Mouse (Mus musculus): ENCODE results near the gene Timd4. TPM values are rescaled to one million over a fixed set of nuclear protein-coding genes. Genes with fewer than 3 reads are reported as not detected.

The Timd4 gene
- polyA plus RNA-seq (2016; fragmentation: Nextera tagmentation; extraction: Ambion mirVana), result 0.23 TPM in 1 of 2 replicates, not detected in the other

DNA sequence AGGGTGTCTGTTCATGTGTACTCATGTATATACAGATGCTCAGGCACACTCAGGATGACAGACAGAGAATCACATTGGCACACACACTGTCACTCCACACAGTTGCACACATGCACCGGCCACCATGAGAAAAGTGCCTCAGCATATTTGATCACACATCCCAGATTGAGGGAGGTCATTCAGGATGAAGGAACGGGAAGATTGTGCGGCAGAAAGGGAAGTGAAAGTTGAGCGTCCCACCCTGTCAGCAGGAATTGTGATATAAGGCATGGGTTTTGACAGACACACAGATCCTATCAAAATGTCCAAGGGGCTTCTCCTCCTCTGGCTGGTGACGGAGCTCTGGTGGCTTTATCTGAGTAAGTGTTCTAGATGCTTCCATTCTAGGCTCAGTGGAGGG lies at the start of gene Timd4:
Timd4 (plus strand) TSS at position 290 of the 400 bp plus-strand sequence.
- H3K27me3 ChIP-seq (replicated peaks), result no peaks in the 10 kb centered on the region
- 62% methylated on average over 5 of the region's 5 CpGs for WGBS
- ATAC-seq (ENCODE audit: insufficient number of reproducible peaks, low FRiP score), result no peak
- H3K9ac ChIP-seq, result no peak within 1 kb of the TSS
- H3K4me3 ChIP-seq, result no peak within 1 kb of the TSS
- no peaks in the 10 kb centered on the region for H3K36me3 ChIP-seq
- H3K4me2 ChIP-seq, result no peak within 1 kb of the TSS
- no peaks in the 10 kb centered on the region for H3K4me1 ChIP-seq (replicated peaks)
- H3K9me3 ChIP-seq (replicated peaks), result 0 out of 2 replicates have a peak, but pooled peaks cover 3% of the 10 kb centered on the region
- no peak within 1 kb of the TSS for H3K27ac ChIP-seq (ENCODE audit: poor library complexity, severe bottlenecking)

DNA sequence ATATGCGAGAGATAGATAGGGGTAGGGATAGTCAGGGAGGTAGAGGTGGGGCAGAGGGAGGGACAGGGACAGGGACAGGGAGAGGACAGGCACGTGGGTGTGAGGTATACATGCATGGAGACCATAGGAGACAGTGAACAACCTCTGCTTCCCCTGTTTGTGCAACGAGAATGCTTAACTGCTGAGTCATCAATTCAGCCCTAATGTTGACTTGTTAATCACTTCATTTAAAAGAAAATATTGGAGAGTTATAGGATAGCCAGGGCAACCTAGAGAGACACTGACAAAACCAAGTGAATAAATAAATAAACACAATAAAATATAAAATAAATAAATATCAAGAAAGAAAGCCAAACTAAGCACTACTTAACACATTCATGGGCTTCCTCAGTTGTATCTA lies 33.7 kb upstream of the Timd4 start:
- no peak for ATAC-seq (ENCODE audit: insufficient number of reproducible peaks, low FRiP score)
- H3K4me2 ChIP-seq, result no peak overlapping the region
- WGBS, result 69% methylated on average over 3 of the region's 3 CpGs
- H3K4me1 ChIP-seq (replicated peaks), result no peaks in the 10 kb centered on the region
- no peak overlapping the region for H3K9ac ChIP-seq
- no peaks in the 10 kb centered on the region for H3K27me3 ChIP-seq (replicated peaks)
- H3K36me3 ChIP-seq, result no peaks in the 10 kb centered on the region
- no peaks in the 10 kb centered on the region for H3K9me3 ChIP-seq (replicated peaks)
- H3K27ac ChIP-seq (ENCODE audit: poor library complexity, severe bottlenecking), result no peak overlapping the region
- H3K4me3 ChIP-seq, result no peak overlapping the region

DNA sequence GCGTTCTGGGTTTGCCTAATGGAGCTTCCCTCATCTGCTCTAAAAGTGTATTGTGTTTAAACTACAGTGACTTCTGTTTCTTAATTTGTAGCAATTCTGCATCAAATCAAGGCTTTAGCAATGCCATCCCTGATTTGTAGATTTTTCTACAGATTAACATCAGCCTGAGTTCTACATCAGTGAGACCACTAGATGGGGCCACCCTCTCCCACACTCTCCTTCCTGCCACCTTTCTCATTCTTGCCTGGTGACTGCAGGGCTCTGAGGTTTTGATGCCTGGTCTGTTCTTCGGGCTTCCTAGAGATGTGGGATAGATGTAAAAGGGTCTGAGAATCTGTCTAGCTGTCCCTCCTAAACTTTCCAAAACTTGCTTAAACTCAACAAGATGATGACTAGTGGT lies 30.8 kb upstream of the Timd4 start:
- no peak for ATAC-seq (ENCODE audit: insufficient number of reproducible peaks, low FRiP score)
- WGBS, result 72% methylated on average over 2 of the region's 2 CpGs
- Histone ChIP-seq H3K27me3 (replicated peaks) (no peaks in the 10 kb centered on the region), H3K27ac (ENCODE audit: poor library complexity, severe bottlenecking) (no peak overlapping the region), H3K9me3 (replicated peaks) (no peaks in the 10 kb centered on the region), H3K9ac (no peak overlapping the region), H3K4me1 (replicated peaks) (no peaks in the 10 kb centered on the region), H3K36me3 (no peaks in the 10 kb centered on the region), H3K4me3 (no peak overlapping the region), H3K4me2 (no peak overlapping the region)

DNA sequence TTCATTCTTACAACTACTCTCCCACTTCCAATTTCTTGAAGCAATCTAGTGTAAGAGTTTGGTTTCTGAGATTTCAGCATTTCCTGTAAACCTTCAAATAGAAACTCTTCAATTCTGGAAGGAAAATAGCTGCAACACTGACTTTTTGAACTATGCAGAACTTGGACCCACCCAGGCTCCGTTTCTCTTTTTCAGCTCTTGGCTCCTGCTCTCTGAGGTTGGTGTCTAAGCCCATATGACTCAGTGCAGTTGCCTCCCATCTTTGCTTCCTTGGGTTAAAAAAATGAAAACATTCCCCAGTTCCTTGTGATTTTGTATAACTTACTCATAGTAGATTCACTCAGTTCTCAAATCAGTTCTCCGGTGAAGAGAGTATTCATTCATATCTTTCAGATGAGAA lies 6.2 kb upstream of the Timd4 start:
- Histone ChIP-seq H3K4me3 (no peak overlapping the region), H3K4me2 (no peak overlapping the region), H3K9me3 (replicated peaks) (0 out of 2 replicates have a peak, but pooled peaks cover 3% of the 10 kb centered on the region), H3K4me1 (replicated peaks) (no peaks in the 10 kb centered on the region), H3K27ac (ENCODE audit: poor library complexity, severe bottlenecking) (no peak overlapping the region), H3K27me3 (replicated peaks) (no peaks in the 10 kb centered on the region), H3K9ac (no peak overlapping the region), H3K36me3 (no peaks in the 10 kb centered on the region)
- ATAC-seq (ENCODE audit: insufficient number of reproducible peaks, low FRiP score), result no peak
- WGBS, result 72% methylated on average over 2 of the region's 2 CpGs

DNA sequence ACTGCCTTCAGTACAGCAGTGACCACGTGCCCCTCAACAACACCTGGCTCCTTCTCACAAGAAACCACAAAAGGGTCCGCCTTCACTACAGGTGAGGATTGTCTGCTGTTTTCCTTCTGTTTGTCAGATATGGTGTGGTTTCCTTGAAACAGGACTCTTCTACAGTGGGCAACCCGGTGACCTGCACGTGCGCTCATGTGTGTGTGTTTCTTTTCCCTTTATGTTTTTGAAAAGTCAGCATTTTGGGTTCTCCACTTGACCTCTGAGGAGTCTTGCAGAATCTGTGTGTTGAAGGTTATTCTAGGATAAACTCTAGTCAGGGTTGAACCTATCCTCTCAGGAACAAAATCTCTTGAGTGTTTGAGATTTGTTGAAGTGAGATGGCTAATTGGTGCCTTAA lies 7.1 kb downstream of the Timd4 start:
- no peak overlapping the region for H3K4me3 ChIP-seq
- no peaks in the 10 kb centered on the region for H3K27me3 ChIP-seq (replicated peaks)
- no peak for ATAC-seq (ENCODE audit: insufficient number of reproducible peaks, low FRiP score)
- no peaks in the 10 kb centered on the region for H3K36me3 ChIP-seq
- H3K4me2 ChIP-seq, result no peak overlapping the region
- no peak overlapping the region for H3K9ac ChIP-seq
- H3K27ac ChIP-seq (ENCODE audit: poor library complexity, severe bottlenecking), result no peak overlapping the region
- WGBS, result 81% methylated on average over 5 of the region's 5 CpGs
- H3K4me1 ChIP-seq (replicated peaks), result no peaks in the 10 kb centered on the region
- H3K9me3 ChIP-seq (replicated peaks), result no peaks in the 10 kb centered on the region

DNA sequence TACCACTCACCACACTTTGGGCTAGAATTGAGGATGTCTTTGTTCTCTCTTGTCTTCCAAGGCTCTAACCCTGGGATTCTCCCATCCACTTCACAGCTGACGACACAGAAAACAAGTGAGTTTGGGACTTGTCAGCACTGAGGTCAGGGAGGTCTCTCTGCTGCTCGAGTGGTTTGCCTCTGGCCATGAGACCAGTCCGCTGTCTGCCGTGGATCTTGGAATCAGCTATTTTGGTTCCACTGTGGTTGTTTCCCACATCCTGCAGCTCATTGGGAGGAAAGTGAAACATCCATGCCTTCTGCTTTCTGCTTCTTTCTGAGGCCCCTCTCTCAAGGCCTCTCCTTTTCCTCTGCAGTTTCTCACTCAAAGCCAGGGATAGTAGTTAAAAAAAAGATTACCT lies 9.3 kb downstream of the Timd4 start:
- no peak for ATAC-seq (ENCODE audit: insufficient number of reproducible peaks, low FRiP score)
- Histone ChIP-seq H3K4me3 (no peak overlapping the region), H3K27me3 (replicated peaks) (no peaks in the 10 kb centered on the region), H3K27ac (ENCODE audit: poor library complexity, severe bottlenecking) (no peak overlapping the region), H3K9ac (no peak overlapping the region), H3K4me1 (replicated peaks) (no peaks in the 10 kb centered on the region), H3K36me3 (no peaks in the 10 kb centered on the region), H3K4me2 (no peak overlapping the region), H3K9me3 (replicated peaks) (no peaks in the 10 kb centered on the region)
- WGBS, result 34% methylated on average over 4 of the region's 4 CpGs

DNA sequence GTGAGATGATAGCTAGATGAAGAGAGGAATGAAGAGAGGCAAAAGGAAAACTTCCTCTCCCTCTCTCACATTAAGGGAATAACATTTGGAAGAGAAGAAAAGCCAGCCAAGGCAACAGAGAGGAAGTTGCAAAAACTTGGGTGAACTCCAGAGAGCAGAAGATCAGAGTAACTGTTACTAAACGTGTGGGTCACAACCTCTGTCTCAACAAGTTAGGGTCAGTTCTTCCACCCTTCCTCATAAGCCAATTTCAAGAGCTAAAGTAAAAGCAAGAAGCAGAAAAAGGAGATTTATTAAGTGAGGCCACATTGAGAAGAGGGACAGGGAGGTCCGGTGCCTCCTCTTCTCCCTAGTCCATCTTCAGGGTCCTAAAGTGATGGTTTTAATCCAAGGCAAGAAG lies 19.7 kb downstream of the Timd4 start:
- Histone ChIP-seq H3K27ac (ENCODE audit: poor library complexity, severe bottlenecking) (no peak overlapping the region), H3K9me3 (replicated peaks) (no peaks in the 10 kb centered on the region), H3K9ac (no peak overlapping the region), H3K36me3 (no peaks in the 10 kb centered on the region), H3K4me2 (no peak overlapping the region), H3K4me1 (replicated peaks) (0 out of 2 replicates have a peak, but pooled peaks cover 5% of the 10 kb centered on the region), H3K4me3 (no peak overlapping the region), H3K27me3 (replicated peaks) (no peaks in the 10 kb centered on the region)
- 71% methylated on average over 2 of the region's 2 CpGs for WGBS
- ATAC-seq (ENCODE audit: insufficient number of reproducible peaks, low FRiP score), result no peak

DNA sequence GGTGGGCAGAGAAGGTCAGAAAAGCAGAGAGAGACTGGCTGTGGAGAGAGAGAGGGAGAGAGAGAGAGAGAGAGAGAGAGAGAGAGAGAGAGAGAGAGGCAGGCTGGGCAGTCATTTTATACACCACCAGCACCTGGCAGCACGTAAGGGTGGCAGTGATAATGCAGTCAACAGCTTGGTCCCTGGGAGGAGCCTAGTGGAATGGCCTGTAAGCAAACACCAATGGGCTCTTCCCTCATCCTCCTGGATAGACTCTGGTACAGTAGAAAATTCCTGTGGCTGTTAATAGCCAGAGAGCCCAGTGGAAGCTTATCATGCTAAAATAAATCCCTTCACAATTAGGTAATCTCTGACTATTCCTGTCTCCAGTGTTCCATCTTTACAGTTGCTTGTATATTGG lies 24.5 kb downstream of the Timd4 start:
- Histone ChIP-seq H3K27me3 (replicated peaks) (no peaks in the 10 kb centered on the region), H3K9ac (no peak overlapping the region), H3K4me1 (replicated peaks) (0 out of 2 replicates have a peak, but pooled peaks cover 5% of the 10 kb centered on the region), H3K4me2 (no peak overlapping the region), H3K4me3 (no peak overlapping the region), H3K27ac (ENCODE audit: poor library complexity, severe bottlenecking) (no peak overlapping the region), H3K36me3 (no peaks in the 10 kb centered on the region), H3K9me3 (replicated peaks) (no peaks in the 10 kb centered on the region)
- no peak for ATAC-seq (ENCODE audit: insufficient number of reproducible peaks, low FRiP score)
- WGBS, result 38% methylated on average over 1 of the region's 1 CpGs

DNA sequence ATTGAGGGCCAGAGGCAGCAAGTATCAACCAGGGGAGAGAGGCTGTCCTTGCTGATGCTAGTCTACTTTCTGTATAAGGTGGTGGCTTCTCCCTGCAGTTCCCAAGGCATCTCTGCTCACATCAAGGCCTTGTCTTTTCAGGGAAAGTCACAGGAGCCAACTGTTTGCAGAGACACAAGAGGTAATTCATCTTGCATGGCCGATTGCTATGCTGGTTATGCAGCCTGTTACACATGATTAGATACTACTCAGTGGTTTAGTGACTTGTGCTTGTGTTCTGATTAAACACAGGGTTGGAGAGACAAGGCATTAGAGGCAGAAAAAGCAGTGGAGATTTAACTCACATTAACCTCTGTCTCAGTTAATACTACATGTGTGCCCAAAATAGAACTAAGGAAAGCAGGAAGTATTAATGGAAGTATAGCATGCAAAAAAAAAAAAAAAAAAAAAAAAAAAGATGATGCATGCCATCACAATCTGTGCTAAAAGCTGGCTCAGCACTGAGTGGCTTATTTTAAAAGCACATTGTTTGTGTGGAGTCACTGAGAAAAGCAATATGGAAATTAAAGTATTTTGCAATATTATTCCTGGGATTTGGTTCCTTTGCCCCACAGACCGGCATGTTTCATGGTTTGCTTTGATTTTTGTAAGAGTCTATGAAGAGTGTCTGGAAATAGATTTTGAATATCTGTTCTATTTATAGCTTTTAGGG lies 31.6 kb downstream of the Timd4 start:
- Histone ChIP-seq H3K9me3 (replicated peaks) (no peaks in the 10 kb centered on the region), H3K4me2 (no peak overlapping the region), H3K9ac (no peak overlapping the region), H3K4me1 (replicated peaks) (peaks cover 3% of the 10 kb centered on the region; the same call in 1 of the 2 replicates), H3K27me3 (replicated peaks) (no peaks in the 10 kb centered on the region), H3K27ac (ENCODE audit: poor library complexity, severe bottlenecking) (no peak overlapping the region), H3K36me3 (no peaks in the 10 kb centered on the region), H3K4me3 (no peak overlapping the region)
- ATAC-seq (ENCODE audit: insufficient number of reproducible peaks, low FRiP score), result no peak
- WGBS, result 51% methylated on average over 2 of the region's 2 CpGs

DNA sequence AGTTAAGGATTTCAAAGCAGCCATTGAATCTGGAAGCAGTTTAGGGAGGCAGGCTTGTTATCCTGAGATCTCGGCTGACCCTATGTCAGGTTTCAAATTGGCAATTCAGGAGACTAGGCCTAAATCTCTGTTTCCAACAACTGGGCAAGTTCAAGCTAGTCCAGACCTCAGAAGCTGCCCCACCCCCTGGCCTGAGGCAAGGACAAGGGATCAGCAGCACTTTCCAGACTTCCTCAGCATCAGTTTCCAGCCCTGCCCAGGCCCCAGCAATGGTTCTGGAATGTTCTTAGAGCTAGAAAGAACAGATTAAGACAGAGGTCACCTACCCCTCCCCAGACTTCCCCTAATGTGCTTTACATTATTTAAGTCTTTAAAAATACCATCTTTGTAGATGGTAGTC lies 36.1 kb downstream of the Timd4 start:
- H3K4me2 ChIP-seq, result no peak overlapping the region
- no peaks in the 10 kb centered on the region for H3K9me3 ChIP-seq (replicated peaks)
- no peaks in the 10 kb centered on the region for H3K27me3 ChIP-seq (replicated peaks)
- no peak overlapping the region for H3K27ac ChIP-seq (ENCODE audit: poor library complexity, severe bottlenecking)
- no peaks in the 10 kb centered on the region for H3K36me3 ChIP-seq
- no peak overlapping the region for H3K9ac ChIP-seq
- H3K4me3 ChIP-seq, result no peak overlapping the region
- WGBS, result 62% methylated on average over 1 of the region's 1 CpGs
- ATAC-seq (ENCODE audit: insufficient number of reproducible peaks, low FRiP score), result no peak
- peaks cover 3% of the 10 kb centered on the region; the same call in 1 of the 2 replicates for H3K4me1 ChIP-seq (replicated peaks)

DNA sequence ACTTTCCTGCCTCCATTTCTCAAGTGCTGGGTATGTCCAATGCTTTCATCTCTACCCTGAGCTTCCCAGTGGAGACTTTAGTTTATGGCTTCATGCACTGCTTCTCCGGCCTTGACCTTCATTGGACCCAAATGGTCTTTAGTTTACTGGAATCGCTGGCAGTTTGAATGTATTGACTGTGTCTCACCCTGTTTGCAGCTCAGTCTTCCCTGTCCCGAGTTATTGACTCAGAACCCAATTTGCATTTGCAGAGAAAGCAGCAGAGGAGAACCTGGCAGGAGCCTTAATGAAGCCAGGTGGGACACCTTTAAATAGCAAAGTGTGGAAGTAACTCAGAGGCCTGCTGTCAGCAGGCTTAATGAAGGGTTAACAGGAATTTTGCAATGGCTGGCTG lies 37.2 kb downstream of the Timd4 start:
- no peaks in the 10 kb centered on the region for H3K9me3 ChIP-seq (replicated peaks)
- H3K27me3 ChIP-seq (replicated peaks), result no peaks in the 10 kb centered on the region
- no peaks in the 10 kb centered on the region for H3K4me1 ChIP-seq (replicated peaks)
- no peak for ATAC-seq (ENCODE audit: insufficient number of reproducible peaks, low FRiP score)
- no peak overlapping the region for H3K27ac ChIP-seq (ENCODE audit: poor library complexity, severe bottlenecking)
- 52% methylated on average over 3 of the region's 3 CpGs for WGBS
- H3K36me3 ChIP-seq, result no peaks in the 10 kb centered on the region
- H3K4me3 ChIP-seq, result no peak overlapping the region
- H3K4me2 ChIP-seq, result no peak overlapping the region
- H3K9ac ChIP-seq, result no peak overlapping the region
